Mouse (Mus musculus) heart, embryonic 14.5 days (tissue): Measurements from ENCODE around the gene D630023F18Rik. TPM values are rescaled to one million over a fixed set of nuclear protein-coding genes. Genes with fewer than 3 reads are reported as not detected.

Source experiments
- ATAC-seq: fragments of 200-750 bp; cut with Nextera tagmentation; 2 replicates; pipeline ENCODE4 v1.8.0; 2017; ENCODE audit warnings: low read depth, moderate TSS enrichment; ENCODE audit not compliant: insufficient number of reproducible peaks, insufficient read depth, low FRiP score
- H3K27ac ChIP-seq, 2 experiments: fragments of 200-500 bp in 1 of 2; fragments of 300-500 bp in 1 of 2; sonication (generic) in 1 of 2; replicated peaks in 1 of 2; 2 replicates each; pipeline ENCODE4 v1.5.1; 2012 to 2014; ENCODE audit warnings: low read depth in 2 of 2, low read length in 2 of 2, control low read depth in 1 of 2, mild to moderate bottlenecking in 1 of 2, mixed read lengths in 1 of 2; ENCODE audit not compliant: control insufficient read depth in 1 of 2, insufficient read depth in 1 of 2
- H3K27me3 ChIP-seq: fragments of 300-500 bp; sonication (generic); 2 replicates; pipeline ENCODE4 v1.6.1; 2014; ENCODE audit warnings: mild to moderate bottlenecking, low read length, control low read depth; ENCODE audit not compliant: control insufficient read depth, insufficient read depth
- H3K36me3 ChIP-seq: fragments of 300-500 bp; sonication (generic); 2 replicates; pipeline ENCODE4 v1.6.1; 2014; ENCODE audit warnings: mild to moderate bottlenecking, control low read depth, low read length, mixed read lengths; ENCODE audit not compliant: control insufficient read depth, insufficient read depth
- H3K4me1 ChIP-seq, 2 experiments: fragments of 200-500 bp in 1 of 2; fragments of 300-500 bp in 1 of 2; sonication (generic) in 1 of 2; 2 replicates each; pipeline ENCODE4 v1.6.1; 2012 to 2014; ENCODE audit warnings: low read length in 2 of 2, control low read depth in 1 of 2, mixed read lengths in 1 of 2; ENCODE audit not compliant: control insufficient read depth in 2 of 2, insufficient read depth in 2 of 2
- H3K4me2 ChIP-seq: fragments of 300-500 bp; sonication (generic); 2 replicates; pipeline ENCODE4 v1.6.1; 2014; ENCODE audit warnings: mild to moderate bottlenecking, low read length
- H3K4me3 ChIP-seq, 2 experiments: fragments of 200-500 bp in 1 of 2; fragments of 300-500 bp in 1 of 2; sonication (generic) in 1 of 2; 2 replicates each; pipeline ENCODE4 v1.5.1; 2012 to 2014; ENCODE audit warnings: low read length in 2 of 2, mild to moderate bottlenecking in 2 of 2, control low read depth in 1 of 2, low read depth in 1 of 2, moderate library complexity in 1 of 2; ENCODE audit not compliant: control insufficient read depth in 1 of 2, insufficient read depth in 1 of 2
- H3K9ac ChIP-seq: fragments of 300-500 bp; sonication (generic); 2 replicates; pipeline ENCODE4 v1.6.1; 2014; ENCODE audit warnings: mild to moderate bottlenecking, low read length
- H3K9me3 ChIP-seq: fragments of 300-500 bp; sonication (generic); 2 replicates; pipeline ENCODE4 v1.6.1; 2016; ENCODE audit warnings: low read length, control low read depth; ENCODE audit not compliant: control insufficient read depth
- WGBS: fragments of 180-500 bp; shearing (Covaris S2); extraction: QIAGEN DNeasy Blood & Tissue Kit; methylation state at CpG from one replicate; pipeline ENCODE4 v1.1.7; 2014; 5-methylcytosine and 5-hydroxymethylcytosine counted together
- polyA plus RNA-seq: library from polyadenylated mRNA; unstranded; fragments of >200 nt; fragmentation: Nextera tagmentation; extraction: Ambion mirVana; gene quantifications from 2 replicates; pipeline ENCODE4 v1.2.1, GENCODE M21; 2014

The D630023F18Rik gene
- polyA plus RNA-seq, 1 experiment from 2014 or later, result 0.43 TPM

- no peak overlapping the region for H3K9ac ChIP-seq
- H3K36me3 ChIP-seq, result no peaks in the 10 kb centered on the region
- WGBS, result 66% methylated on average over 3 of the region's 3 CpGs
- no peaks in the 10 kb centered on the region for H3K4me1 ChIP-seq
- H3K9me3 ChIP-seq, result no peaks in the 10 kb centered on the region
- no peaks in the 10 kb centered on the region for H3K27me3 ChIP-seq
- H3K4me2 ChIP-seq, result no peak overlapping the region
- ATAC-seq, result no peak
- no peak overlapping the region for H3K27ac ChIP-seq
- no peak overlapping the region for H3K4me3 ChIP-seq
These were observed 6.7 kb upstream of the D630023F18Rik start for GRCm38 (mm10) chr1:65129634-65130180.

GRCm38 (mm10) chr1:65119438-65119837, 3.6 kb downstream of the D630023F18Rik start, which contains the start of gene Gm28845:
Gene Gm28845 (minus strand): TSS chr1:65119558.
- H3K27me3 ChIP-seq, result no peaks in the 10 kb centered on the region
- no peaks in the 10 kb centered on the region for H3K4me1 ChIP-seq
- no peak within 1 kb of the TSS for H3K9ac ChIP-seq
- no peak within 1 kb of the TSS for H3K27ac ChIP-seq
- no peak for ATAC-seq
- no peak within 1 kb of the TSS for H3K4me3 ChIP-seq
- 68% methylated on average over 1 of the region's 1 CpGs for WGBS
- no peak within 1 kb of the TSS for H3K4me2 ChIP-seq
- H3K9me3 ChIP-seq, result no peaks in the 10 kb centered on the region
- no peaks in the 10 kb centered on the region for H3K36me3 ChIP-seq

DNA sequence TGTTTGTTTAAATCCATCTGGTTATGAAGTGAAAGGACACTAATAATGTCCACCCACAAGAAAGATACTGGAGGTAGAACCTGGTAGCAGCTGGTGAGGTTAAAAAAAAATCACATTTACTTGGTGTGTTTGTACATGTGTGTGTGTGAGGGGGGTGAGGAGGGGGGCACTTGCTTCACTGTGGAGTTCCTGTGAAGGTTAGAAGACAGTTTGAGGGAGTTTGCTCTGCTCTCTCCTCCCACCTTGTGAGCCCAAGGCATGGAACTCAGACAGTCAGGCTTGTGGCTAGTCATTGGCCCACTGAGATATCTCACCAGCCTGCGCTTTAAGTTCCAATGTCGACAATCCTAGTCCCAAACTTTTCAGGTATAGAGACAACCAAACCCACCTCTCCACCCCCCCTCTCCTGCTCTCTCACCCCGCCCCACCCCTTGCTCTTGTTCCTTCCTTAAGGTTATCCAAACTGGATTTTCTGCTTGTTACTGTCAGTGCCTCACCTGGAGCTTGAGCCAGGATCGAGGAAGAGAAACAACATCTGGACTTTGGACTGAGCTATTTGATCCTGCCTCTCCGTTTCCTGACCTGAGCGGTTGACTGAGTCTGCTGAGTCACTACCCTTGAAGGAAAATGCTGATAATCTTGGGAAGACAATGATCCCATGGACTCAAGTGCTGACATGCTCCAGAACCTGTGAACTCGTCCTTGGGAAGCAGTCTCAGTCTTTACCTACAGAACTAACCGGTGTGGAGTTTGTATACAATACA, 4.7 kb downstream of the D630023F18Rik start:
- WGBS, result 61% methylated on average over 8 of the region's 8 CpGs
- no peak for ATAC-seq
- Histone ChIP-seq H3K27me3 (no peaks in the 10 kb centered on the region), H3K4me3 (no peak overlapping the region), H3K27ac (no peak overlapping the region), H3K9ac (no peak overlapping the region), H3K9me3 (no peaks in the 10 kb centered on the region), H3K36me3 (no peaks in the 10 kb centered on the region), H3K4me1 (no peaks in the 10 kb centered on the region), H3K4me2 (no peak overlapping the region)

- Histone ChIP-seq H3K27ac (no peak overlapping the region), H3K9ac (no peak overlapping the region), H3K9me3 (no peaks in the 10 kb centered on the region), H3K4me2 (no peak overlapping the region), H3K4me3 (no peak overlapping the region), H3K4me1 (peaks cover 0 to 4% of the 10 kb centered on the region in 2 experiments; a peak in 1 of 4 replicates), H3K27me3 (no peaks in the 10 kb centered on the region), H3K36me3 (no peaks in the 10 kb centered on the region)
- ATAC-seq, result no peak
- 90% methylated on average over 5 of the region's 5 CpGs for WGBS
These were observed 9.4 kb downstream of the D630023F18Rik start for GRCm38 (mm10) chr1:65113536-65114172.

DNA sequence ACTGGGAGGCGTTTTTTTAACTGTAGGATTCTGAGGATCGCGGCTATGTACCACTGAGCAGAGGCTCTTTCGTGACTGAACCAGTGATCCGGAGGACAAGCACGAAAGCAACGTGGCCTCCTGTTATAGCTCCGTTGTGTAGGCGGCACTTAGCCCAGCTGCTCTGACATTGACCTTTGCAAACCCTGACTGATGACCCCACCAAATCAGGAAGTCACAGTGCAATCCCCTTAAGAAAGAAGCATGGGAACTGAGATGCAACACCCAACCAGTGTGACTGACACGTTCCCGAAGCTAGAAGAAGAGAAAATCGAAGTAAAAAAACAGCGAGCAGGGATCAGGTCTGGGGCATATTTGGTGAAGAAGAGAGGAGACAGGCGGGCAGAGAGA, 10.2 kb downstream of the D630023F18Rik start:
- H3K27ac ChIP-seq, result no peak overlapping the region
- WGBS, result 50% methylated on average over 14 of the region's 14 CpGs
- H3K27me3 ChIP-seq, result no peaks in the 10 kb centered on the region
- peak overlapping the region; percentile 59 for H3K4me2 ChIP-seq
- 0 out of 2 replicates have a peak overlapping the region, but pooled peaks have one; percentile 31 for H3K9ac ChIP-seq
- ATAC-seq, result no peak
- H3K9me3 ChIP-seq, result no peaks in the 10 kb centered on the region
- peaks cover 0 to 4% of the 10 kb centered on the region in 2 experiments; a peak in 1 of 4 replicates for H3K4me1 ChIP-seq
- H3K36me3 ChIP-seq, result no peaks in the 10 kb centered on the region
- peak overlapping the region; percentile 13 to 28; a peak in 2 of 4 replicates for H3K4me3 ChIP-seq

GRCm38 (mm10) chr1:65112031-65112806, 10.8 kb downstream of the D630023F18Rik start:
- Histone ChIP-seq H3K27me3 (no peaks in the 10 kb centered on the region), H3K9me3 (no peaks in the 10 kb centered on the region), H3K9ac (peak overlapping the region; percentile 31; the same call in 1 of the 2 replicates), H3K4me1 (peaks cover 0 to 4% of the 10 kb centered on the region in 2 experiments; a peak in 1 of 4 replicates), H3K36me3 (no peaks in the 10 kb centered on the region), H3K4me3 (peak overlapping the region in 1 of 2 experiments; percentile 28; a peak in 2 of 4 replicates), H3K27ac (no peak overlapping the region), H3K4me2 (peak overlapping the region; percentile 59)
- ATAC-seq, result no peak
- 8% methylated on average over 8 of the region's 8 CpGs for WGBS
